Mouse (Mus musculus): ENCODE data around the gene Fnd3c2. TPM values are rescaled to one million over a fixed set of nuclear protein-coding genes. Genes with fewer than 3 reads are reported as not detected.

Fnd3c2 gene
- polyA plus RNA-seq, 1 experiment from 2014 or later, result not detected

- H3K4me3 ChIP-seq (ENCODE audit: low read depth, low read length), result no peak overlapping the region
- no peaks in the 10 kb centered on the region for H3K36me3 ChIP-seq (ENCODE audit: control insufficient read depth, insufficient read depth)
- WGBS, result 24% methylated on average over 5 of the region's 5 CpGs
- H3K27ac ChIP-seq (ENCODE audit: low read depth, low read length), result 0 out of 2 replicates have a peak overlapping the region, but pooled peaks have one; percentile 15
- H3K4me2 ChIP-seq (replicated peaks; ENCODE audit: low read depth), result no peak overlapping the region
- TF ChIP-seq CTCF (IDR thresholded peaks at IDR 0.05; ENCODE audit: low read depth), result no peak
- peaks cover 7% of the 10 kb centered on the region; the same call in 1 of the 2 replicates for H3K4me1 ChIP-seq (replicated peaks; ENCODE audit: control insufficient read depth, insufficient read depth, low read length)
- H3K9ac ChIP-seq (ENCODE audit: low read depth, low read length), result no peak overlapping the region
- no peaks in the 10 kb centered on the region for H3K27me3 ChIP-seq (replicated peaks; ENCODE audit: control insufficient read depth, insufficient read depth, low read length)
- no peaks in the 10 kb centered on the region for H3K9me3 ChIP-seq (ENCODE audit: control insufficient read depth)
- no peak for ATAC-seq
These were observed 69.5 kb downstream of the Fnd3c2 start for GRCm38 (mm10) chrX:106185706-106186105.

Other genes starting within 250 kb of the Fnd3c2 start
- 30.5 and 31.5 TPM in 2 replicates for gene Magt1, start 243.5 kb downstream of the Fnd3c2 start, polyA plus RNA-seq (2015; fragmentation: Nextera tagmentation; extraction: Ambion mirVana)
- gene Cox7b, start 239.7 kb downstream of the Fnd3c2 start, polyA plus RNA-seq (2015; fragmentation: Nextera tagmentation; extraction: Ambion mirVana), result 796 and 896 TPM in 2 replicates
- 9.3 and 10.1 TPM in 2 replicates for gene Atp7a, start 228.1 kb downstream of the Fnd3c2 start, polyA plus RNA-seq (2015; fragmentation: Nextera tagmentation; extraction: Ambion mirVana)
- gene Tlr13, start 112.2 kb downstream of the Fnd3c2 start, polyA plus RNA-seq (2015; fragmentation: Nextera tagmentation; extraction: Ambion mirVana), result 0.82 and 0.94 TPM in 2 replicates
- 185 and 193 TPM in 2 replicates for gene Pgk1, start 68.3 kb downstream of the Fnd3c2 start, polyA plus RNA-seq (2015; fragmentation: Nextera tagmentation; extraction: Ambion mirVana)
- gene Taf9b, start 34.2 kb downstream of the Fnd3c2 start, polyA plus RNA-seq (2015; fragmentation: Nextera tagmentation; extraction: Ambion mirVana), result 6.9 and 7.6 TPM in 2 replicates
- gene Fndc3c1, start 230.0 kb upstream of the Fnd3c2 start, polyA plus RNA-seq (2015; fragmentation: Nextera tagmentation; extraction: Ambion mirVana), result 0.35 and 0.50 TPM in 2 replicates

Measured in intestine, postnatal 0 days (tissue).